Mouse (Mus musculus) left cerebral cortex, postnatal 4 days (tissue): ENCODE measurements around the gene Retreg3. TPM values are rescaled to one million over a fixed set of nuclear protein-coding genes. Genes with fewer than 3 reads are reported as not detected.
A peak's percentile ranks its signal among the peaks of the same experiment; 100 is the strongest.

Experiments used
- DNase-seq: peaks from one replicate; pipeline ENCODE4 v3.0.0-alpha.2; 2022
- intact Hi-C: fragments of 180-260 bp; cut with DNase I; formaldehyde crosslinking; loops from one replicate; pipeline ENCODE4 v1.15.1; 2025
- microRNA-seq: library from miRNA; unstranded; fragments of <30 nt; microRNA quantifications from one replicate; pipeline ENCODE4 v1.2.0, GENCODE M21; 2022
- total RNA-seq, 2 experiments: library from RNA; stranded (reverse); gene quantifications; 2 replicates each; pipeline ENCODE4 v1.2.3; 2021

The Retreg3 gene
- total RNA-seq, 2 experiments from 2014 or later: 48.9 to 49.2 TPM

- no peak for DNase-seq
- intact Hi-C loops: no loop called here
These were observed 60.2 kb downstream of the Retreg3 start for GRCm38 (mm10) chr11:101059473-101059872.

- intact Hi-C loops: no loop called here
- DNase-seq: no peak
These were observed 61.0 kb downstream of the Retreg3 start for GRCm38 (mm10) chr11:101058726-101059125.

- peak; percentile 88 for DNase-seq
- intact Hi-C loops: no loop called here
These were observed 61.8 kb downstream of the Retreg3 start for GRCm38 (mm10) chr11:101057860-101058259.

GRCm38 (mm10) chr11:101056885-101057284 is 62.8 kb downstream of the Retreg3 start:
- DNase-seq: no peak
- intact Hi-C loops: no loop called here

- intact Hi-C loops: no loop called here
- DNase-seq: no peak
These were observed 64.3 kb downstream of the Retreg3 start for GRCm38 (mm10) chr11:101055418-101055817.

GRCm38 (mm10) chr11:101053974-101054373 is 65.7 kb downstream of the Retreg3 start:
- intact Hi-C loops: no loop called here
- DNase-seq: no peak

- intact Hi-C loops: no loop called here
- no peak for DNase-seq
These were observed 66.8 kb downstream of the Retreg3 start for GRCm38 (mm10) chr11:101052751-101053473.

GRCm38 (mm10) chr11:101051617-101052016 is 68.1 kb downstream of the Retreg3 start:
- intact Hi-C loops: no loop called here
- DNase-seq: no peak

GRCm38 (mm10) chr11:101051051-101051493 is 68.6 kb downstream of the Retreg3 start:
- intact Hi-C loops: no loop called here

GRCm38 (mm10) chr11:101050359-101050758 is 69.3 kb downstream of the Retreg3 start:
- no peak for DNase-seq
- intact Hi-C loops: no loop called here

More at GRCm38 (mm10) chr11:101051051-101051493, 68.6 kb downstream of the Retreg3 start:
- peak; percentile 31 for DNase-seq

- intact Hi-C loops: no loop called here
These were observed 72.2 kb downstream of the Retreg3 start for GRCm38 (mm10) chr11:101047502-101047901.

GRCm38 (mm10) chr11:101046440-101046839 is 73.3 kb downstream of the Retreg3 start:
- intact Hi-C loops: no loop called here

More at GRCm38 (mm10) chr11:101047502-101047901, 72.2 kb downstream of the Retreg3 start:
- DNase-seq: no peak

More at GRCm38 (mm10) chr11:101046440-101046839, 73.3 kb downstream of the Retreg3 start:
- no peak for DNase-seq

Small RNA genes within 50 kb of the gene (microRNA-seq; reads per million reads assigned to microRNA genes)
- not detected for gene Gm27626

Other genes with a start within 250 kb of the Retreg3 start
- 10 to 100 TPM; 32.4 to 36.7 TPM for gene Stat3, start 180.4 kb downstream of the Retreg3 start, total RNA-seq
- gene Cavin1, start 149.0 kb downstream of the Retreg3 start, total RNA-seq: 10 to 100 TPM; 22.6 to 22.8 TPM
- 100 to 1,000 TPM; 257 to 302 TPM for gene Atp6v0a1, start 110.4 kb downstream of the Retreg3 start, total RNA-seq
- gene Naglu, start 49.9 kb downstream of the Retreg3 start, total RNA-seq: 1 to 10 TPM; 8.3 to 9.6 TPM
- gene Hsd17b1, start 41.5 kb downstream of the Retreg3 start, total RNA-seq: under 1 TPM; 0.52 to 0.76 TPM
- 10 to 100 TPM; 28.3 to 32.0 TPM for gene Coasy, start 37.3 kb downstream of the Retreg3 start, total RNA-seq
- 10 to 100 TPM; 39.0 to 47.3 TPM for gene Mlx, start 32.6 kb downstream of the Retreg3 start, total RNA-seq
- gene Psmc3ip, start 24.5 kb downstream of the Retreg3 start, total RNA-seq: 1 to 10 TPM; 7.7 to 9.1 TPM
- gene Tubg1, start within 50 bp of the Retreg3 start, total RNA-seq: 10 to 100 TPM; 42.9 TPM
- gene Tubg2, start 36.0 kb upstream of the Retreg3 start, total RNA-seq: 10 to 100 TPM; 38.6 to 41.6 TPM
- 1 to 10 TPM; 4.8 to 7.4 TPM for gene Cntnap1, start 50.6 kb upstream of the Retreg3 start, total RNA-seq
- gene Plekhh3, start 51.5 kb upstream of the Retreg3 start, total RNA-seq: 1 to 10 TPM; 5.6 to 6.1 TPM
- gene Ccr10, start 55.5 kb upstream of the Retreg3 start, total RNA-seq: not detected
- 10 to 100 TPM; 34.3 to 36.6 TPM for gene Ezh1, start 106.6 kb upstream of the Retreg3 start, total RNA-seq
- 10 to 100 TPM; 56.2 to 64.0 TPM for gene Ramp2, start 126.1 kb upstream of the Retreg3 start, total RNA-seq
- 10 to 100 TPM; 76.2 to 77.1 TPM for gene Vps25, start 133.8 kb upstream of the Retreg3 start, total RNA-seq
- 1 to 10 TPM; 5.4 to 6.2 TPM for gene Wnk4, start 140.7 kb upstream of the Retreg3 start, total RNA-seq
- gene Cntd1, start 159.1 kb upstream of the Retreg3 start, total RNA-seq: under 1 TPM; 0.30 to 0.68 TPM
- gene Coa3, start 159.2 kb upstream of the Retreg3 start, total RNA-seq: 10 to 100 TPM; 80.2 to 87.2 TPM
- 100 to 1,000 TPM; 141 to 144 TPM for gene Becn1, start 182.4 kb upstream of the Retreg3 start, total RNA-seq
- 100 to 1,000 TPM in 1 of 2 experiments, 10 to 100 TPM in 1; 95.9 to 109 TPM for gene Psme3, start 196.3 kb upstream of the Retreg3 start, total RNA-seq
- 1 to 10 TPM; 6.2 to 6.6 TPM for gene Aoc2, start 205.2 kb upstream of the Retreg3 start, total RNA-seq
- gene Aoc3, start 210.7 kb upstream of the Retreg3 start, total RNA-seq: 1 to 10 TPM; 1.4 to 1.8 TPM
- gene G6pc, start 247.7 kb upstream of the Retreg3 start, total RNA-seq: not detected